Mouse (Mus musculus) cerebellum, adult 2 months (tissue): ENCODE results near the gene Rps6ka4.

Source experiments
- CTCF ChIP-seq: fragments of 200-500 bp; IDR thresholded peaks from 2 replicates; pipeline ENCODE4 v1.5.1; 2011; ENCODE audit warnings: low read depth, mild to moderate bottlenecking, control low read depth, low read length, moderate library complexity, borderline replicate concordance; ENCODE audit not compliant: insufficient read depth
- POLR2A ChIP-seq: fragments of 200-500 bp; IDR thresholded peaks from 2 replicates; pipeline ENCODE4 v1.6.1; 2011; ENCODE audit warnings: low read length, control low read depth, borderline replicate concordance; ENCODE audit not compliant: insufficient read depth

DNA sequence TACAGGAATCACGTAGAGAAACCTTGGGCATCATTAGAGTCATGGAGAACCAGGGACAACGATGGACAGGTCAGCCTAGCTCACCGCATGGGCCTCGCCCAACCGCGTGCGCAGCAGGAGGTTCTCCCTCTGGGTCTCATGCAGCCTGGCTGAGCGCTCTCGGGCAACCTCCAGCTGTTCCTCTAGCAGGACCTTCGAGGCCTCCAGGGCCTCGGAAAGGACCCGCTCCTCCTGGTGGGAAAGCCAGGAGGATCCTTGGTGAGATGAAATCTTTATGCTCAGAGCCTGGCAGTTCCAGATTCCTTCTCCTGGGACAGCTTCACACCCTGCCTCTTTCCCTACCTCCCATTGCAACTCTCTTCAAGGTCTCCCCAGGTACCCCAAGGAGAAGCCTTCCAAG is 14.2 kb upstream of the Rps6ka4 start:
- TF ChIP-seq POLR2A (no peak), CTCF (no peak)
